Mouse (Mus musculus): ENCODE results near the gene Usp15.

Usp15 gene

GRCm38 (mm10) chr10:123175771-123176170 lies 21.0 kb downstream of the Usp15 start:
- no peak for DNase-seq (ENCODE audit: low spot score in 2 of 2)

GRCm38 (mm10) chr10:123170898-123171297 lies 25.9 kb downstream of the Usp15 start:
- DNase-seq (ENCODE audit: low spot score in 2 of 2), result no peak

GRCm38 (mm10) chr10:123165542-123165941 lies 31.3 kb downstream of the Usp15 start:
- no peak for DNase-seq (ENCODE audit: low spot score in 2 of 2)

- DNase-seq (ENCODE audit: low spot score in 2 of 2), result no peak
Measured at GRCm38 (mm10) chr10:123160508-123160907, 36.3 kb downstream of the Usp15 start.

GRCm38 (mm10) chr10:123159316-123159715 lies 37.5 kb downstream of the Usp15 start:
- DNase-seq (ENCODE audit: low spot score in 2 of 2), result no peak

- no peak for DNase-seq (ENCODE audit: low spot score in 2 of 2)
Measured at GRCm38 (mm10) chr10:123156392-123156791, 40.4 kb downstream of the Usp15 start.

- DNase-seq (ENCODE audit: low spot score in 2 of 2), result no peak
Measured at GRCm38 (mm10) chr10:123155764-123156163, 41.0 kb downstream of the Usp15 start.

GRCm38 (mm10) chr10:123153321-123153720 lies 43.5 kb downstream of the Usp15 start:
- DNase-seq (ENCODE audit: low spot score in 2 of 2), result no peak

- no peak for DNase-seq (ENCODE audit: low spot score in 2 of 2)
Measured at GRCm38 (mm10) chr10:123148025-123148814, 48.6 kb downstream of the Usp15 start.

- DNase-seq (ENCODE audit: low spot score in 2 of 2), result no peak
Measured at GRCm38 (mm10) chr10:123147180-123147579, 49.6 kb downstream of the Usp15 start.

- no peak for DNase-seq (ENCODE audit: low spot score in 2 of 2)
Measured at GRCm38 (mm10) chr10:123146349-123146748, 50.4 kb downstream of the Usp15 start.

- no peak for DNase-seq (ENCODE audit: low spot score in 2 of 2)
Measured at GRCm38 (mm10) chr10:123144256-123144655, 52.5 kb downstream of the Usp15 start.

GRCm38 (mm10) chr10:123142395-123143050 lies 54.3 kb downstream of the Usp15 start:
- no peak for DNase-seq (ENCODE audit: low spot score in 2 of 2)

GRCm38 (mm10) chr10:123135818-123136217 lies 61.0 kb downstream of the Usp15 start:
- no peak for DNase-seq (ENCODE audit: low spot score in 2 of 2)

- no peak for DNase-seq (ENCODE audit: low spot score in 2 of 2)
Measured at GRCm38 (mm10) chr10:123131487-123131886, 65.3 kb downstream of the Usp15 start.

GRCm38 (mm10) chr10:123120666-123121392 lies 76.0 kb downstream of the Usp15 start:
- DNase-seq (ENCODE audit: low spot score in 2 of 2), result no peak

- DNase-seq (ENCODE audit: low spot score in 2 of 2), result no peak
Measured at GRCm38 (mm10) chr10:123116861-123117260, 79.9 kb downstream of the Usp15 start.

- DNase-seq (ENCODE audit: low spot score in 2 of 2), result no peak
Measured at GRCm38 (mm10) chr10:123113466-123113865, 83.3 kb downstream of the Usp15 start.

GRCm38 (mm10) chr10:123112787-123113168 lies 84.0 kb downstream of the Usp15 start:
- no peak for DNase-seq (ENCODE audit: low spot score in 2 of 2)

- DNase-seq (ENCODE audit: low spot score in 2 of 2), result no peak
Measured at GRCm38 (mm10) chr10:123112056-123112786, 84.6 kb downstream of the Usp15 start.

- DNase-seq (ENCODE audit: low spot score in 2 of 2), result no peak
Measured at GRCm38 (mm10) chr10:123110548-123110947, 86.2 kb downstream of the Usp15 start.

GRCm38 (mm10) chr10:123108527-123108926 lies 88.3 kb downstream of the Usp15 start:
- DNase-seq (ENCODE audit: low spot score in 2 of 2), result no peak
